Mouse (Mus musculus) forebrain, embryonic 12.5 days (tissue): Measurements from ENCODE around the gene Fbxo3. TPM values are rescaled to one million over a fixed set of nuclear protein-coding genes. Genes with fewer than 3 reads are reported as not detected.
"Not testable (repeated sequence)": the region's sequence is repeated elsewhere in the genome, so short reads cannot be mapped to it uniquely, and the experiment has no call there.

Experiments used
- ATAC-seq: fragments of 200-750 bp; cut with Nextera tagmentation; 2 replicates; pipeline ENCODE4 v1.8.0; 2017; ENCODE audit warnings: moderate TSS enrichment; ENCODE audit not compliant: low FRiP score
- H3K27ac ChIP-seq: fragments of 300-500 bp; sonication (generic); 2 replicates; pipeline ENCODE4 v1.5.1; 2016; ENCODE audit warnings: mild to moderate bottlenecking
- H3K27me3 ChIP-seq: fragments of 300-500 bp; sonication (generic); 2 replicates; pipeline ENCODE4 v1.6.1; 2016; ENCODE audit warnings: mild to moderate bottlenecking
- H3K36me3 ChIP-seq: fragments of 300-500 bp; sonication (generic); replicated peaks from 2 replicates; pipeline ENCODE4 v1.6.1; 2016; ENCODE audit warnings: mild to moderate bottlenecking
- H3K4me1 ChIP-seq: fragments of 300-500 bp; sonication (generic); 2 replicates; pipeline ENCODE4 v1.6.1; 2016
- H3K4me2 ChIP-seq: fragments of 300-500 bp; sonication (generic); 2 replicates; pipeline ENCODE4 v1.6.1; 2016; ENCODE audit warnings: mild to moderate bottlenecking, moderate library complexity
- H3K4me3 ChIP-seq: fragments of 300-500 bp; sonication (generic); replicated peaks from 2 replicates; pipeline ENCODE4 v1.5.1; 2016; ENCODE audit warnings: mild to moderate bottlenecking
- H3K9ac ChIP-seq: fragments of 300-500 bp; sonication (generic); 2 replicates; pipeline ENCODE4 v1.6.1; 2016; ENCODE audit warnings: mild to moderate bottlenecking
- H3K9me3 ChIP-seq: fragments of 300-500 bp; sonication (generic); 2 replicates; pipeline ENCODE4 v1.6.1; 2016
- WGBS: fragments of 180-500 bp; shearing (Covaris S2); methylation state at CpG from one replicate; pipeline ENCODE4 v1.1.7; 2016; 5-methylcytosine and 5-hydroxymethylcytosine counted together
- polyA plus RNA-seq: library from polyadenylated mRNA; unstranded; fragments of >200 nt; fragmentation: Nextera tagmentation; extraction: Ambion mirVana; gene quantifications from 2 replicates; pipeline ENCODE4 v1.2.1, GENCODE M21; 2016

Fbxo3 gene
- polyA plus RNA-seq, 1 experiment from 2014 or later, result 56.3 TPM

- no peak overlapping the region for H3K4me3 ChIP-seq
- ATAC-seq, result no peak
- no peak overlapping the region for H3K9ac ChIP-seq
- 84% methylated on average over 5 of the region's 5 CpGs for WGBS
- no peak overlapping the region for H3K27ac ChIP-seq
- H3K27me3 ChIP-seq, result no peaks in the 10 kb centered on the region
- H3K9me3 ChIP-seq, result no peaks in the 10 kb centered on the region
- H3K4me2 ChIP-seq, result no peak overlapping the region
- H3K36me3 ChIP-seq, result peaks cover 21% of the 10 kb centered on the region
- H3K4me1 ChIP-seq, result no peaks in the 10 kb centered on the region
Observed at GRCm38 (mm10) chr2:104041632-104042031, 14.1 kb downstream of the Fbxo3 start.

GRCm38 (mm10) chr2:104042766-104043165 is 15.2 kb downstream of the Fbxo3 start:
- H3K4me1 ChIP-seq, result no peaks in the 10 kb centered on the region
- no peak overlapping the region for H3K4me2 ChIP-seq
- no peaks in the 10 kb centered on the region for H3K27me3 ChIP-seq
- no peak for ATAC-seq
- no peak overlapping the region for H3K9ac ChIP-seq
- H3K27ac ChIP-seq, result no peak overlapping the region
- 96% methylated on average over 15 of the region's 15 CpGs for WGBS
- no peak overlapping the region for H3K4me3 ChIP-seq
- peaks cover 12% of the 10 kb centered on the region for H3K36me3 ChIP-seq
- H3K9me3 ChIP-seq, result no peaks in the 10 kb centered on the region

GRCm38 (mm10) chr2:104043624-104044478 is 16.3 kb downstream of the Fbxo3 start:
- no peaks in the 10 kb centered on the region for H3K27me3 ChIP-seq
- H3K9ac ChIP-seq, result no peak overlapping the region
- H3K4me3 ChIP-seq, result no peak overlapping the region
- no peak overlapping the region for H3K4me2 ChIP-seq
- H3K27ac ChIP-seq, result no peak overlapping the region
- ATAC-seq, result no peak
- H3K9me3 ChIP-seq, result no peaks in the 10 kb centered on the region
- H3K36me3 ChIP-seq, result peaks cover 10% of the 10 kb centered on the region; the same call in 1 of the 2 replicates
- WGBS, result 53% methylated on average over 5 of the region's 5 CpGs
- no peaks in the 10 kb centered on the region for H3K4me1 ChIP-seq

- Histone ChIP-seq H3K9me3 (no peaks in the 10 kb centered on the region), H3K4me1 (no peaks in the 10 kb centered on the region)
- WGBS, result 97% methylated on average over 1 of the region's 1 CpGs
Observed at GRCm38 (mm10) chr2:104044479-104045080, 17.1 kb downstream of the Fbxo3 start.

GRCm38 (mm10) chr2:104058381-104058780 is 30.9 kb downstream of the Fbxo3 start:
- Histone ChIP-seq H3K4me2 (no peak overlapping the region), H3K27ac (no peak overlapping the region), H3K9ac (no peak overlapping the region), H3K9me3 (no peaks in the 10 kb centered on the region), H3K36me3 (peaks cover 35% of the 10 kb centered on the region), H3K4me3 (no peak overlapping the region), H3K27me3 (no peaks in the 10 kb centered on the region), H3K4me1 (no peaks in the 10 kb centered on the region)
- 88% methylated on average over 1 of the region's 1 CpGs for WGBS
- no peak for ATAC-seq

More at GRCm38 (mm10) chr2:104044479-104045080, 17.1 kb downstream of the Fbxo3 start:
- no peak for ATAC-seq
- Histone ChIP-seq H3K27me3 (no peaks in the 10 kb centered on the region), H3K36me3 (peaks cover 10% of the 10 kb centered on the region; the same call in 1 of the 2 replicates), H3K4me3 (no peak overlapping the region), H3K27ac (no peak overlapping the region), H3K9ac (no peak overlapping the region), H3K4me2 (no peak overlapping the region)

GRCm38 (mm10) chr2:104058954-104059353 is 31.4 kb downstream of the Fbxo3 start:
- Histone ChIP-seq H3K4me3 (no peak overlapping the region), H3K4me1 (no peaks in the 10 kb centered on the region), H3K9me3 (no peaks in the 10 kb centered on the region), H3K4me2 (no peak overlapping the region), H3K9ac (no peak overlapping the region), H3K27ac (no peak overlapping the region), H3K27me3 (no peaks in the 10 kb centered on the region), H3K36me3 (peaks cover 32% of the 10 kb centered on the region)
- WGBS, result 89% methylated on average over 4 of the region's 4 CpGs
- no peak for ATAC-seq

- no peak overlapping the region for H3K27ac ChIP-seq
- WGBS, result 93% methylated on average over 10 of the region's 10 CpGs
- H3K4me2 ChIP-seq, result no peak overlapping the region
- no peak overlapping the region for H3K9ac ChIP-seq
- ATAC-seq, result no peak
- peaks cover 23% of the 10 kb centered on the region for H3K36me3 ChIP-seq
- no peaks in the 10 kb centered on the region for H3K9me3 ChIP-seq
- H3K4me1 ChIP-seq, result no peaks in the 10 kb centered on the region
- no peaks in the 10 kb centered on the region for H3K27me3 ChIP-seq
- H3K4me3 ChIP-seq, result no peak overlapping the region
Observed at GRCm38 (mm10) chr2:104059786-104060185, 32.3 kb downstream of the Fbxo3 start.

- 98% methylated on average over 6 of the region's 6 CpGs for WGBS
- H3K4me3 ChIP-seq, result no peak overlapping the region
- H3K9ac ChIP-seq, result no peak overlapping the region
- peaks cover 16% of the 10 kb centered on the region; the same call in 1 of the 2 replicates for H3K36me3 ChIP-seq
- no peak for ATAC-seq
- no peak overlapping the region for H3K27ac ChIP-seq
- no peaks in the 10 kb centered on the region for H3K4me1 ChIP-seq
- no peaks in the 10 kb centered on the region for H3K9me3 ChIP-seq
- H3K4me2 ChIP-seq, result no peak overlapping the region
- no peaks in the 10 kb centered on the region for H3K27me3 ChIP-seq
Observed at GRCm38 (mm10) chr2:104060996-104061395, 33.5 kb downstream of the Fbxo3 start.

- no peaks in the 10 kb centered on the region for H3K4me1 ChIP-seq
- no peaks in the 10 kb centered on the region for H3K27me3 ChIP-seq
- H3K36me3 ChIP-seq, result peaks cover 16% of the 10 kb centered on the region; the same call in 1 of the 2 replicates
- H3K9ac ChIP-seq, result no peak overlapping the region
- no peak overlapping the region for H3K4me2 ChIP-seq
- no peak overlapping the region for H3K4me3 ChIP-seq
- H3K9me3 ChIP-seq, result no peaks in the 10 kb centered on the region
- H3K27ac ChIP-seq, result no peak overlapping the region
- no peak for ATAC-seq
Observed at GRCm38 (mm10) chr2:104062665-104063064, 35.1 kb downstream of the Fbxo3 start.

GRCm38 (mm10) chr2:104064152-104064551 is 36.6 kb downstream of the Fbxo3 start:
- H3K27ac ChIP-seq, result no peak overlapping the region
- H3K27me3 ChIP-seq, result no peaks in the 10 kb centered on the region
- H3K9me3 ChIP-seq, result no peaks in the 10 kb centered on the region
- no peak for ATAC-seq
- peaks cover 16% of the 10 kb centered on the region; the same call in 1 of the 2 replicates for H3K36me3 ChIP-seq
- no peak overlapping the region for H3K9ac ChIP-seq
- H3K4me1 ChIP-seq, result no peaks in the 10 kb centered on the region
- H3K4me2 ChIP-seq, result no peak overlapping the region
- WGBS, result 89% methylated on average over 2 of the region's 2 CpGs
- no peak overlapping the region for H3K4me3 ChIP-seq

- H3K4me2 ChIP-seq, H3K4me1 ChIP-seq, H3K36me3 ChIP-seq, H3K4me3 ChIP-seq, H3K9me3 ChIP-seq, H3K27ac ChIP-seq, ATAC-seq, H3K27me3 ChIP-seq, H3K9ac ChIP-seq: not testable (repeated sequence)
- 96% methylated on average over 5 of the region's 6 CpGs for WGBS
Observed at GRCm38 (mm10) chr2:104065526-104065925, 38.0 kb downstream of the Fbxo3 start, which contains the start of gene Gm10912. Gene Gm10912, plus strand, starts transcription at chr2:104065826.

GRCm38 (mm10) chr2:104068450-104068849 is 40.9 kb downstream of the Fbxo3 start, which contains the start of gene Gm10799:
Gene Gm10799, minus strand, starts transcription at chr2:104068550.
- not testable (repeated sequence) for H3K4me3 ChIP-seq, H3K27ac ChIP-seq, ATAC-seq, H3K9ac ChIP-seq, H3K27me3 ChIP-seq, H3K4me1 ChIP-seq, H3K36me3 ChIP-seq, H3K4me2 ChIP-seq, H3K9me3 ChIP-seq
- whole genome bisulfite sequencing, result 91% methylated on average over 7 of the region's 7 CpGs
